13 mouse cellular contexts compared by ENCODE assay signal in genomic region chr11:51552091-51552490, GRCm38 (mm10).
"Had no signal": no experiment of that assay in that cellular context is flagged by ENCODE, and none has a peak within 500 bp of the region (broad histone marks: within the 10 kb centered on the region; RNA-seq: fewer than 3 reads in every experiment).

No protein-coding gene starts in this region.

- H3K27me3 ChIP-seq: liver, embryonic 13.5 days; neural tube, embryonic 12.5 days; neural tube, embryonic 15.5 days had no signal

- H3K4me3 ChIP-seq: layer of hippocampus, adult 2 months; liver, embryonic 13.5 days; neural tube, embryonic 12.5 days; neural tube, embryonic 15.5 days had no signal

- H3K27ac ChIP-seq: layer of hippocampus, adult 2 months; liver, embryonic 13.5 days; neural tube, embryonic 12.5 days had no signal

- H3K36me3 ChIP-seq: liver, embryonic 13.5 days; neural tube, embryonic 12.5 days; neural tube, embryonic 15.5 days had no signal

- H3K4me2 ChIP-seq: liver, embryonic 13.5 days; midbrain, embryonic 11.5 days; neural tube, embryonic 12.5 days; neural tube, embryonic 15.5 days had no signal

- H3K9me3 ChIP-seq: liver, embryonic 13.5 days; neural tube, embryonic 12.5 days; neural tube, embryonic 15.5 days had no signal

- H3K9ac ChIP-seq: liver, embryonic 13.5 days; neural tube, embryonic 12.5 days; neural tube, embryonic 15.5 days had no signal

- DNase-seq: kidney, adult 2 months; kidney, postnatal 25 days; layer of hippocampus, adult 9-11 months; liver, embryonic 13.5 days; lung, adult 2 months; lung, postnatal 14 days; lung, postnatal 4 days; midbrain, embryonic 14.5 days; thymus, postnatal 36 days had no signal
